Mouse (Mus musculus) CH12.LX (cell line): ENCODE measurements around the gene Tescl.

Experiments
- CTCF ChIP-seq, 2 experiments: IDR thresholded peaks in 1 of 2; conservative IDR thresholded peaks in 1 of 2; 2 replicates each; pipeline ENCODE4 v1.5.1; 2011 to 2012; ENCODE audit warnings: low read depth in 2 of 2, low read length in 2 of 2, improper control_type of control experiment in 1 of 2, inconsistent platforms in 1 of 2, mild to moderate bottlenecking in 1 of 2, moderate library complexity in 1 of 2
- UBTF ChIP-seq: IDR thresholded peaks from 2 replicates; pipeline ENCODE4 v1.6.1; 2012; ENCODE audit warnings: low read depth, mild to moderate bottlenecking, inconsistent platforms, low read length, improper control_type of control experiment, moderate library complexity
- ZNF384 ChIP-seq: IDR thresholded peaks from 2 replicates; pipeline ENCODE4 v1.6.1; 2012; ENCODE audit warnings: low read depth, low read length, improper control_type of control experiment, inconsistent platforms

DNA sequence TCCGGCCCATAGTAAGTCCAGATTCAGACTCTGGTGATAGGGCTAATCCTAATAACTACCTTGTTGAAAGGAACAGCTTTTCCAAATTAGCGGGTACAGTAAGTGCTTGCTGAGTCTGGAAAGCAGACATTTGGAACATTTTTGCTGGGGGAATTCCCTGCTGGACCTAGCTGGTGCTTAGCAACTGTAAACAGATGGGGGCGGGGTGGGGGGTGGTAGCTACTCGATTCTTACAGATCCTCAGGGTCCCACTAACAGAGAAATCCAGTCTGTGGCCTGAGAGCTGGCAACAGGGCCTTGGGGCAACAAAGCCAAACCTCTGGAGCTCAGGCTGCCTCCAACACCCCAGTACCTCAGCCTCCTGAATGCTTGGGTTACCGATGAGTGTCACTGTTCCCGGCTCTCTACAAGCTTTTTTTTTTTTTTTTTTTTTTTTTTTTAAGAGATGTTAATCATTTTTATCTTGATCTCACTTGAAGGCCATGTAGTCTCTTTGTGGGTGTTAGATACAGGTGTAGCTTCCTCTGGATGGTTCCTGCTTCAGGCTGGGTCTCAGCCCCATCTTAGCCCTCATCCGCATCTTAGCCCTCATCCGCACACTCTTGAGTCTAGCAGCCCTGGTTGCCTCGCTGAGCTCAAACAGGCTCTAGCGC, 44.4 kb upstream of the Tescl start:
- TF ChIP-seq UBTF (no peak), ZNF384 (no peak; the same call in none of the 2 replicates), CTCF (conservative IDR thresholded peaks at IDR 0.05 in 1 of 2, IDR thresholded peaks at IDR 0.05 in 1 of 2; ENCODE audit: low read depth in 2 of 2, low read length in 2 of 2) (no peak)
